ENCODE assay signal across 7 mouse cellular contexts in the genomic region with DNA sequence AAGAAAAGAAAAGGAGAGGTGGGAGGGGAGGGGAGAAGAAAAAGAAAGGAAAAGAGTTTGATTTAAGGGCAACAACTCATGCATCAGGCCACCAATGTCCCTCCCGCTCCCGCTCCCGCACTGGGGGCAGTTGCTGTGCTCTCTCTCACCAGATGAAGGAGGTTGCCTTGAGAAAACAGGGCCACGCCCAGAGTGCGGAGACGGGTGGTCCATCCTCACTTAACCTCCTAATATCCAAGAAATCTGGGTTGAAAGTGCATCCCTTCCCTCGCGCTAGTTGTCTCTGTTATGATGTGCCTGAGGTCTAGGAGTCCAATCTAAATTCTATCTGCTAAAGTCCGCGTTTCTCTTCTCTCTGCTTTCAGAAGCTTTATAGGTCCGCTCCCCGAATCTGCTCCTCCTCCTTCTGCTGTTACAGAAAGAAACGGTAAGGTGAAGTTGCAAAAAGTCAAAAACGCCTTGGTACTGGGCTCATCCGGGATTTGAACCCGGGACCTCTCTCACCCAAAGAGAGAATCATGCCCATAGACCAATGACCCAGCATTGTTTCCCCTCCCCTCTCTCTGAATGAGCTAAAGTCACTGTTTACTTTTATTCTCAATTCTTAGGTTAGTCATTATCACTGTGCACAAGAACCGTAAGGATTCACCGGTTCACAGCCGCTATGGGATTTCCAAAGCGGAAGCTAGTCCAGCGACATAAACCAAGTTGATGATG. TPM values are rescaled to one million over a fixed set of nuclear protein-coding genes. Genes with fewer than 3 reads are reported as not detected.
DNase-seq lines count a peak whose midpoint lies in the region; ATAC-seq and TF ChIP-seq lines count a peak whose summit lies in the region.

No protein-coding gene starts in this region.

- H3K36me3 ChIP-seq in lung, embryonic 15.5 days = no peaks in the 10 kb centered on the region
- H3K36me3 ChIP-seq in hindbrain, embryonic 16.5 days (ENCODE audit: control insufficient read depth, insufficient read depth, low read length) = no peaks in the 10 kb centered on the region
- H3K36me3 ChIP-seq in midbrain, embryonic 15.5 days (replicated peaks) = no peaks in the 10 kb centered on the region

- TF ChIP-seq CTCF in cerebellum, adult 2 months (IDR thresholded peaks at IDR 0.05; ENCODE audit: borderline replicate concordance, insufficient read depth, low read depth, low read length) = no peak

- no peak overlapping the region for H3K27ac ChIP-seq in lung, embryonic 15.5 days
- H3K27ac ChIP-seq in hindbrain, embryonic 16.5 days (ENCODE audit: low read depth, low read length) = no peak overlapping the region
- H3K27ac ChIP-seq in midbrain, embryonic 15.5 days = no peak overlapping the region
- H3K27ac ChIP-seq in cerebellum, adult 2 months (ENCODE audit: insufficient read depth, low read length) = no peak overlapping the region

- H3K4me1 ChIP-seq in lung, embryonic 15.5 days = peaks cover 31% of the 10 kb centered on the region
- H3K4me1 ChIP-seq in hindbrain, embryonic 16.5 days (ENCODE audit: control insufficient read depth, insufficient read depth, low read depth, low read length) = peaks cover 7% of the 10 kb centered on the region
- H3K4me1 ChIP-seq in midbrain, embryonic 15.5 days = peaks cover 4% of the 10 kb centered on the region; the same call in 1 of the 2 replicates
- H3K4me1 ChIP-seq in cerebellum, adult 2 months (ENCODE audit: control insufficient read depth, insufficient read depth, low read length) = no peaks in the 10 kb centered on the region; the same call in 1 of the 2 replicates

- TF ChIP-seq POLR2A in cerebellum, adult 2 months (IDR thresholded peaks at IDR 0.05; ENCODE audit: borderline replicate concordance, insufficient read depth, low read length) = no peak

- 8% methylated on average over 21 of the region's 21 CpGs for WGBS in lung, embryonic 15.5 days
- 9% methylated on average over 21 of the region's 21 CpGs for WGBS in hindbrain, embryonic 16.5 days
- 9% methylated on average over 21 of the region's 21 CpGs for WGBS in midbrain, embryonic 15.5 days
- 13% methylated on average over 21 of the region's 21 CpGs for WGBS in cerebellum, adult 2 months

- no peaks in the 10 kb centered on the region for H3K9me3 ChIP-seq in lung, embryonic 15.5 days
- no peaks in the 10 kb centered on the region for H3K9me3 ChIP-seq in hindbrain, embryonic 16.5 days (ENCODE audit: control insufficient read depth, low read length)
- no peaks in the 10 kb centered on the region for H3K9me3 ChIP-seq in midbrain, embryonic 15.5 days

- H3K4me3 ChIP-seq in lung, embryonic 15.5 days = peak overlapping the region; percentile 36
- H3K4me3 ChIP-seq in hindbrain, embryonic 16.5 days (ENCODE audit: low read length) = peak overlapping the region; percentile 41
- H3K4me3 ChIP-seq in midbrain, embryonic 15.5 days = peak overlapping the region; percentile 29
- no peak overlapping the region for H3K4me3 ChIP-seq in cerebellum, adult 2 months (replicated peaks; ENCODE audit: insufficient read depth, low read depth, low read length)

- H3K27me3 ChIP-seq in lung, embryonic 15.5 days = peaks cover 43% of the 10 kb centered on the region
- peaks cover 18% of the 10 kb centered on the region for H3K27me3 ChIP-seq in hindbrain, embryonic 16.5 days (replicated peaks; ENCODE audit: control insufficient read depth, insufficient read depth, low read length)
- H3K27me3 ChIP-seq in midbrain, embryonic 15.5 days (replicated peaks) = peaks cover 54% of the 10 kb centered on the region
- no peaks in the 10 kb centered on the region; the same call in 1 of the 2 replicates for H3K27me3 ChIP-seq in cerebellum, adult 2 months (ENCODE audit: control insufficient read depth, insufficient read depth, low read length)

- H3K4me2 ChIP-seq in lung, embryonic 15.5 days = peak overlapping the region; percentile 55
- peak overlapping the region; percentile 62 for H3K4me2 ChIP-seq in hindbrain, embryonic 16.5 days (ENCODE audit: low read length)
- peak overlapping the region; percentile 43 for H3K4me2 ChIP-seq in midbrain, embryonic 15.5 days

- no peak for ATAC-seq in lung, embryonic 15.5 days (ENCODE audit: borderline replicate concordance, extremely low read depth, low FRiP score, low TSS enrichment)
- ATAC-seq in hindbrain, embryonic 16.5 days = no peak
- no peak for ATAC-seq in midbrain, embryonic 15.5 days (replicated peaks)

- peak overlapping the region; percentile 25; the same call in 1 of the 2 replicates for H3K9ac ChIP-seq in lung, embryonic 15.5 days
- peak overlapping the region; percentile 33 for H3K9ac ChIP-seq in hindbrain, embryonic 16.5 days (ENCODE audit: low read depth, low read length)
- no peak overlapping the region for H3K9ac ChIP-seq in midbrain, embryonic 15.5 days

- DNase-seq in lung, postnatal 4 days = no peak
- DNase-seq in embryo, embryonic 10.5 days (ENCODE audit: low spot score) = peak; percentile 81
- DNase-seq in cerebellum, adult 2 months = no peak
- DNase-seq in ovary, postnatal 36 days (ENCODE audit: low spot score) = no peak

RNA-seq across cellular contexts. Expression of gene Zfp213, which starts 25.6 kb away (rescaled TPM):
- 20.9 and 21.5 TPM in 2 replicates for polyA plus RNA-seq in lung, embryonic 15.5 days (2015; fragmentation: Nextera tagmentation; extraction: Ambion mirVana)
- polyA plus RNA-seq in hindbrain, embryonic 16.5 days (2015; fragmentation: Nextera tagmentation; extraction: Ambion mirVana) = 17.0 and 18.0 TPM in 2 replicates
- polyA plus RNA-seq in midbrain, embryonic 15.5 days (2015; fragmentation: Nextera tagmentation; extraction: Ambion mirVana) = 19.4 and 19.7 TPM in 2 replicates
- polyA plus RNA-seq in cerebellum, adult 2 months (2012; rRNA removed) = 9.2 and 9.5 TPM in 2 replicates

RNA-seq across cellular contexts. Expression of gene Vmn2r117, which starts 59.0 kb away (rescaled TPM):
- not detected in 2 replicates for polyA plus RNA-seq in lung, embryonic 15.5 days (2015; fragmentation: Nextera tagmentation; extraction: Ambion mirVana)
- polyA plus RNA-seq in hindbrain, embryonic 16.5 days (2015; fragmentation: Nextera tagmentation; extraction: Ambion mirVana) = not detected in 2 replicates
- not detected in 2 replicates for polyA plus RNA-seq in midbrain, embryonic 15.5 days (2015; fragmentation: Nextera tagmentation; extraction: Ambion mirVana)
- not detected in 2 replicates for polyA plus RNA-seq in cerebellum, adult 2 months (2012; rRNA removed)
